Mouse (Mus musculus) stomach, embryonic 16.5 days (tissue): Measurements from ENCODE around the gene Surf2. TPM values are rescaled to one million over a fixed set of nuclear protein-coding genes. Genes with fewer than 3 reads are reported as not detected.

Source experiments
- ATAC-seq: fragments of 200-750 bp; cut with Nextera tagmentation; 2 replicates; pipeline ENCODE4 v1.8.0; 2017; ENCODE audit warnings: moderate number of reproducible peaks, moderate TSS enrichment; ENCODE audit not compliant: insufficient read depth, low FRiP score
- H3K27ac ChIP-seq: fragments of 300-500 bp; sonication (generic); 2 replicates; pipeline ENCODE4 v1.5.1; 2014; ENCODE audit warnings: low read length
- H3K27me3 ChIP-seq: fragments of 300-500 bp; sonication (generic); 2 replicates; pipeline ENCODE4 v1.6.1; 2014; ENCODE audit warnings: low read length, control low read depth, mixed read lengths; ENCODE audit not compliant: control insufficient read depth, insufficient read depth
- H3K36me3 ChIP-seq: fragments of 300-500 bp; sonication (generic); 2 replicates; pipeline ENCODE4 v1.6.1; 2014; ENCODE audit warnings: low read length; ENCODE audit not compliant: control insufficient read depth, insufficient read depth
- H3K4me1 ChIP-seq: fragments of 300-500 bp; sonication (generic); 2 replicates; pipeline ENCODE4 v1.6.1; 2014; ENCODE audit warnings: low read length, control low read depth, mixed read lengths; ENCODE audit not compliant: control insufficient read depth, insufficient read depth
- H3K4me2 ChIP-seq: fragments of 300-500 bp; sonication (generic); 2 replicates; pipeline ENCODE4 v1.6.1; 2014; ENCODE audit warnings: low read depth, low read length, mixed read lengths
- H3K4me3 ChIP-seq: fragments of 300-500 bp; sonication (generic); replicated peaks from 2 replicates; pipeline ENCODE4 v1.5.1; 2014; ENCODE audit warnings: mild to moderate bottlenecking, low read length
- H3K9ac ChIP-seq: fragments of 300-500 bp; sonication (generic); 2 replicates; pipeline ENCODE4 v1.6.1; 2014; ENCODE audit warnings: low read length
- H3K9me3 ChIP-seq: fragments of 300-500 bp; sonication (generic); replicated peaks from 2 replicates; pipeline ENCODE4 v1.6.1; 2016; ENCODE audit warnings: low read length, control low read depth; ENCODE audit not compliant: control insufficient read depth
- WGBS: fragments of 180-500 bp; shearing (Covaris S2); extraction: QIAGEN DNeasy Blood & Tissue Kit; methylation state at CpG from one replicate; pipeline ENCODE4 v1.1.7; 2014; 5-methylcytosine and 5-hydroxymethylcytosine counted together
- polyA plus RNA-seq: library from polyadenylated mRNA; unstranded; fragments of >200 nt; fragmentation: Nextera tagmentation; extraction: Ambion mirVana; gene quantifications from 2 replicates; pipeline ENCODE4 v1.2.1, GENCODE M21; 2015

The Surf2 gene
- polyA plus RNA-seq, 1 experiment from 2014 or later: 39.9 TPM

DNA sequence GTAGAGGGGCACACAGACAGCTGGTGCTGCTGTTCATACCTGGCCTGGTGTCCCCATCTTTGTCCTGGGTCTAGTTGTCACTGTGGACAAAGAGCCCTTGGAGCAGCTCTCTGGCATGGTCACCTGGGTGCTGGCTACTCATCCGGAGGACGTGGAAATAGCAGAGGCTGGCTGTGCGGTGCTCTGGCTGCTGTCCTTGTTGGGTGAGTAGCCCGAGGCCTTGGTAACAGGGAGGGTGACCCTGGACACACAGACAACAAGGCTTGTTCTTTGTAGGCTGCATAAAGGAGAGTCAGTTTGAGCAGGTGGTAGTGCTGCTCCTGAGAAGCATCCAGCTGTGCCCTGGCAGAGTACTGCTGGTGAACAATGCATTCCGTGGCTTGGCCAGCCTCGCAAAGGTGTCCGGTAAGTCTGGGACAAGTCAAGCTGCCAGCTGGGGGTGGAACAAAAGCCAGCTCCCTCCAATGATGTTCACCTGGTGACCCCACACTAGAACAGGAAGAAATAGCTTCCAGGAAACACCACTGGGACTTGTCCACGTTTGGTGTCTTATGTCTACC is 35.3 kb downstream of the Surf2 start:
- H3K27ac ChIP-seq: no peak overlapping the region
- WGBS: 83% methylated on average over 8 of the region's 8 CpGs
- no peak overlapping the region for H3K9ac ChIP-seq
- no peaks in the 10 kb centered on the region for H3K27me3 ChIP-seq
- no peak overlapping the region for H3K4me3 ChIP-seq
- no peaks in the 10 kb centered on the region for H3K9me3 ChIP-seq
- no peak; the same call in 1 of the 2 replicates for ATAC-seq
- no peaks in the 10 kb centered on the region for H3K4me1 ChIP-seq
- H3K4me2 ChIP-seq: no peak overlapping the region
- peaks cover 7% of the 10 kb centered on the region; the same call in 1 of the 2 replicates for H3K36me3 ChIP-seq

DNA sequence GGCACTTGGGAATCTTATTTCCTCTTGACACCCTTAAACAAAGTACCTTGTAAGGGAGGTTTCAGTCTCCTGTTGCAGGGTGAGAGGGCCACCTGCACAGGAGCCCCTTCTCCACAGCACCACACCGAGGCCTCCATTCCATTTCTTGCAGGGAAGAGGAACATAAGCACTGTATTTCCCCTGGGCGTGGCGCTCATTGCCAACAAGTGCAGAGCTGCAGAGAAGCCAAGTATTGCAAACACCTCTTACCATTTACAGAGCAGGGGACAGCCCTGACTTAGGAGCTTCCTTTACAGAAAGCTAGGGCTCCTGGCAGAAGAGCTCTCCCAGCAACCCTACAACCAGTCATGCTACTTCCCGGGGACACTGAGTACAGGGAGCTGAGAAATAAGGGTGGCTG is 36.0 kb downstream of the Surf2 start:
- Histone ChIP-seq H3K27me3 (no peaks in the 10 kb centered on the region), H3K9ac (no peak overlapping the region), H3K27ac (no peak overlapping the region), H3K36me3 (peaks cover 7% of the 10 kb centered on the region; the same call in 1 of the 2 replicates), H3K4me1 (no peaks in the 10 kb centered on the region), H3K9me3 (no peaks in the 10 kb centered on the region), H3K4me3 (no peak overlapping the region), H3K4me2 (no peak overlapping the region)
- WGBS: 93% methylated on average over 4 of the region's 4 CpGs
- no peak for ATAC-seq

DNA sequence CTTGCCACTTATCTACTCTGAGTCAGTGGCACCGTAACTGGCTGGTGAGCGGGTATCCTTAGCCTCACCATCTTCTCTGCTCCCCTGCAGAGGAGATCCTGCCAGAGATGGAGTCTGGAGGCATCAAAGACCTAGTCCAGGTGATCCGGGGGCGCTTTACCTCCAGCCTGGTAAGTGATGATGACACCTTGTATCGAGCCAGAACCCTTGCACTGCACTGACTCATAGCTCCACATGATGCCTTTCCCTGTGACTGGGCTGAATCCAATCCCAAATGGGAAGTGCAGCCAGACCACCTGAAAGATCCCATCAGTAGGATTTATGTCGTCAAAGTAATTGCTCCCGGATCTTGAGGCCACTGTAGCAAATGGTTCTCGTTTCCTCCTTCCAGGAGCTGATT is 36.7 kb downstream of the Surf2 start:
- Histone ChIP-seq H3K4me2 (no peak overlapping the region), H3K27me3 (no peaks in the 10 kb centered on the region), H3K9me3 (no peaks in the 10 kb centered on the region), H3K27ac (no peak overlapping the region), H3K4me3 (no peak overlapping the region), H3K9ac (no peak overlapping the region), H3K36me3 (peaks cover 11% of the 10 kb centered on the region), H3K4me1 (no peaks in the 10 kb centered on the region)
- WGBS: 87% methylated on average over 8 of the region's 8 CpGs
- no peak for ATAC-seq

DNA sequence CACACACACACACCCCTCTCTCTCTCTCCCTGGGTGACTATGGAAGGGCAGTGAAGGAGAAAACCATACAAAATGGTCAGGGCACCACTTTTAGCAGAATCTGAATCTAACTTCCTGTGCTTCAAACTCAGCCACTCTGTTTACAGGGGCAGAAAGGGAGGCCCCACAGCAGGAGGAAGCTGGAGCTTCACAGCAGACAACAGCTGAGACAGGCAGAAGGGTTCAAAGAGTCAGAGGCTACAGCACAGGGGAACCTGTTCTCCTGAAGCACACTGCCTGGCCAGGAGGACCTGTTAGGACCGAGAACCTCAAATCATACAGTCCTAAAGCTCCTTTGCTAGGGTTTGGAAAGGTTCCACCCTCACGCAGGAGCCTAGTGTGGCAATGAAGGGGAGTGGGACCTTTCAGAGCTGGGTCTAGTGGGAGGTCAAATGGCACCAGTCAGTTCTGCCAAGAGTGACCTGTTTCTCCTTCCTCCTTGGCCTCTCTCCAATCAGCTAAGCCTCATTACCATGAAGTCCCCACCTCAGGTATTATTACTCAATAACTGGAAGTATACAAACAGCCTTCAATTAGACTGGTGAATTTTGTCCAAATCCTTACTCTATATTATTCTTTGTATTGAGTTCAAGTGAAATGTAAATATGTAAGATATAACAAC is 38.7 kb downstream of the Surf2 start:
- Histone ChIP-seq H3K27me3 (no peaks in the 10 kb centered on the region), H3K36me3 (peaks cover 16% of the 10 kb centered on the region), H3K9ac (no peak overlapping the region), H3K4me3 (no peak overlapping the region), H3K4me1 (no peaks in the 10 kb centered on the region), H3K4me2 (no peak overlapping the region), H3K27ac (no peak overlapping the region), H3K9me3 (no peaks in the 10 kb centered on the region)
- WGBS: 92% methylated on average over 2 of the region's 2 CpGs
- no peak for ATAC-seq

DNA sequence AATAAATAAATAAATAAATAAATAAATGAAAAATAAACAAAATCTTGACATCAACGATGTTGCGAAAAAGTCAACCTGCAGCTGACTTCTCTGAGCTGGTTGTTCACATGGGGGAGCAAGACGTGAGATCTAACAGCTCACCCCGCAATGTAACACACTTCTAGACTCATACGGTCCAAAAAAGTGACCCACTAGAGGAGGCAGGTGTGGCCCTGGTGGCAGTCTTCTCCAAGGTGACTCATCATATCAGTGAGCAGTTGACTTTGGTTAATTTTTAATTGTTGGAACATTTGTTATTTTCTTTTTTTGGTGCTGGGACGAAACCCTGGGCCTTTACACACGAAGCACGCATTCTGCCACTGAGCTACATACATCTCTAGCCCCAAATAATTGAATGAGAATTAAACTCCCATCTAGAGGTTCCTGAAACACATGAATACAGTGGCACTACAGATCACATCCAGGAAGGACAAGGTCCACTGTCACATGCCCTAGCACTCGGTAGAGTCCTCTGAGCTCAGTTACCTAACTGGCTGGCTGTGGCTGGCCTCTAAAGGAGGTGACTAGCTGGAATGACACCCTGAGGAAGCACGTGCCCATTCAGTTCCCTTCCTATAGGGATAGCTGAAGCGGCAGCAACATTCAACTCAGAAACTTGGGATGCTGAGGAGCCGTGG is 40.8 kb downstream of the Surf2 start:
- WGBS: 86% methylated on average over 12 of the region's 12 CpGs
- peaks cover 22% of the 10 kb centered on the region for H3K36me3 ChIP-seq
- no peak overlapping the region for H3K27ac ChIP-seq
- H3K4me1 ChIP-seq: no peaks in the 10 kb centered on the region; the same call in 1 of the 2 replicates
- H3K27me3 ChIP-seq: no peaks in the 10 kb centered on the region
- H3K9ac ChIP-seq: no peak overlapping the region
- ATAC-seq: peak; percentile 52; the same call in 1 of the 2 replicates
- H3K4me2 ChIP-seq: no peak overlapping the region
- H3K9me3 ChIP-seq: no peaks in the 10 kb centered on the region
- H3K4me3 ChIP-seq: no peak overlapping the region

DNA sequence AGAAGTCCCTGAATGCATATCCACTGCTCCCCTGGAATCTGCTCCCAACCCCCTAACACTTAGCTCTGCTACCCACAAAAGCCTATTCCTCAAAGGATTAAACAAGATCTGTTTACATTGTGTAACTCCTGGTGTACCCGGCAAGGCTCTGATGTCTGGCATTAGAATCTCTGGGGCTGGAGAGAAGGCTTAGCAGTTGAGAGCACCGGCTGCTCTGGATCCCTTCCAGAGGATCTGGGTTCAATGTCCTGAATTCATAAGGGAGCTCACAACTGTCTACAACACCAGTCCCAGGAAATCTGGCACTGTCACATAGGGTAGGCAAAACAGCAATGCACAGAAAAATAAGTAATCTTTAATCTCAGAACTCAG is 41.3 kb downstream of the Surf2 start:
- Histone ChIP-seq H3K27me3 (no peaks in the 10 kb centered on the region), H3K4me3 (no peak overlapping the region), H3K9me3 (no peaks in the 10 kb centered on the region), H3K36me3 (peaks cover 22% of the 10 kb centered on the region), H3K27ac (no peak overlapping the region), H3K9ac (no peak overlapping the region), H3K4me1 (no peaks in the 10 kb centered on the region; the same call in 1 of the 2 replicates), H3K4me2 (no peak overlapping the region)
- ATAC-seq: no peak; the same call in 1 of the 2 replicates
- 71% methylated on average over 2 of the region's 2 CpGs for WGBS

DNA sequence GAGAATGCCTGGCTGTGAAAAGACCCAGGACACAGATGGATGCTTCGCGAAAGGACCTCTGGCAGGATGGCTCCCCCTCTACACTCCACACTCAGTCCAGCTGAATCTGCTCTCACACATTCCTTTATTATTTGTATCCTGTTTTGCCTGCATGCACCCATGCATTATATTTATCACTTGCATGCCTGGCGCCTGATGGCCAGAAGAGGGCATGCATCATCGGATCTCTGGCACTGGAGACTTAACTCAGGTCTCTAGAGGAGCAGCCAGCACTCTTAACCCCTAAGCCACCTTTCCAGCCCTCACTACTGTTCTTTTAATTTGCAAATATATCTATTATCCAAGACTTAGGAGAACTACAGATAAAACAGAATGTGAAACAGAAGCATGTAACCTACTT is 44.6 kb downstream of the Surf2 start:
- peaks cover 19% of the 10 kb centered on the region; the same call in 1 of the 2 replicates for H3K36me3 ChIP-seq

DNA sequence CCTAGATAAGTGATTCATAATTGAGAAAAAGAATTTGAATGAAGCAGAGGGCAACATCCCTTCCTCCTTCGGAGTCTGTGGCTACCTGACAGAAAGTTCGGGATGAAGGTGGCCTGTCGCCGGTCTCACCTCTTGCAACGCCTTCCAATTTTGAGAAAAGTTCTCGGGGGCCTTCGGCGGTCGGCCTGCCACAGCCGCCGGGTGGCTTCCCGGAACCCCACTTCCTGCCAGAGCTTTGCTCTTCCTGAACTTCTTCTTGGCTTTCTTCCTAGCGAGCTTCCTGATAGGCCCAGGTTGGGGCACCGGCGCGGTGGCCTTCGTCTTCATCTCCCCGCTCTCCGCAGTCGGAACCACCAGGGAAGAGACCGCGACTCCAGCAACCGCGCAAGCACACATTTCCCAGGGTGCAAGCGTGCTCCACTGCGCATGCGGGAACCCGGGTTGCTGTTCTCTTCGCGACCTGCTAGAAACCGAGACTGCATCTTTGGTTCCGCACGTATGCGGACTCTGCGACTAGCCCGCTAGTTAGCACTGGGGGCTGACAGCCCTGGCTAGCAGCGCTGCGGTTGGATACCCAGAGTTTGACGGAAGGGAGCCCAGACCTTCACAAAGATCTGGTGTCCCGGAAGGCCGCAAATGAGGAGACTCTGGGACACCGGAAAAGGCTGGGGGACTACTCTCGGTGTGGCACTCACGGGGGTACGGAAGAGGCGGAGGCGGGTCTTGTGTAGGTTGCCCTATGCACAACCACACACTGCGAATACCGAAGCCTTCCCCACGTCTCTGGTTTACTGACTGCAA is 48.0 kb downstream of the Surf2 start, which contains the start of gene Rexo4:
Gene Rexo4, minus strand, starts transcription at position 464 of the 801 bp plus-strand sequence.
- peak; percentile 93 for ATAC-seq
- WGBS: under 1% methylated on average over 50 of the region's 50 CpGs
- Histone ChIP-seq H3K27me3 (no peaks in the 10 kb centered on the region), H3K36me3 (peaks cover 7% of the 10 kb centered on the region; the same call in 1 of the 2 replicates), H3K27ac (peak within 1 kb of the TSS; percentile 99), H3K4me2 (peak within 1 kb of the TSS; percentile 66), H3K9ac (peak within 1 kb of the TSS; percentile 92), H3K9me3 (no peaks in the 10 kb centered on the region), H3K4me1 (peaks cover 5% of the 10 kb centered on the region), H3K4me3 (peak within 1 kb of the TSS; percentile 86)

More for the DNA sequence above, 44.6 kb downstream of the Surf2 start:
- Histone ChIP-seq H3K9ac (no peak overlapping the region), H3K4me3 (no peak overlapping the region), H3K27ac (no peak overlapping the region), H3K4me1 (peaks cover 5% of the 10 kb centered on the region), H3K4me2 (no peak overlapping the region), H3K9me3 (no peaks in the 10 kb centered on the region), H3K27me3 (no peaks in the 10 kb centered on the region)
- WGBS: 76% methylated on average over 4 of the region's 4 CpGs
- no peak for ATAC-seq
